8 mouse cellular contexts compared by ENCODE assay signal in genomic region chr1:39097499-39097898, GRCm38 (mm10).
DNase-seq lines count a peak whose midpoint lies in the region; ATAC-seq lines count a peak whose summit lies in the region.
"Had no signal": no experiment of that assay in that cellular context is flagged by ENCODE, and none has a peak within 500 bp of the region (broad histone marks: within the 10 kb centered on the region; RNA-seq: fewer than 3 reads in every experiment).

No protein-coding gene starts in this region.

- no peak for ATAC-seq in cerebellum, adult (ENCODE audit: insufficient number of reproducible peaks, low FRiP score, low TSS enrichment)
- ATAC-seq: forebrain, embryonic 13.5 days had no signal

- peak; percentile 60 for DNase-seq in T-cell, adult 2 months (ENCODE audit: low spot score)
- DNase-seq in brain, adult 2 months (ENCODE audit: low read depth, low spot score): peak; percentile 92
- DNase-seq in layer of hippocampus, postnatal 10 days (ENCODE audit: low spot score in 2 of 2): peak; percentile 36 to 48
- DNase-seq in right cerebral cortex, adult 2 months (ENCODE audit: low spot score in 2 of 2): peak; percentile 74 to 82
- no peak for DNase-seq in embryo, embryonic 9.5 days (ENCODE audit: extremely low spot score)
- no peak for DNase-seq in Muller cell, postnatal 12 days (ENCODE audit: inconsistent ontology term)

Comparison
In these comparisons a context has a peak if more than half of its experiments do, and no peak if none do; other contexts are left out.
1. DNase-seq: peak in T-cell, adult 2 months (single experiment), brain, adult 2 months (single experiment), layer of hippocampus, postnatal 10 days (2 of 2) and right cerebral cortex, adult 2 months (2 of 2); none in embryo, embryonic 9.5 days (single experiment) and Muller cell, postnatal 12 days (single experiment).